Mouse (Mus musculus) olfactory bulb, adult 2 months (tissue): Measurements from ENCODE around the gene Pom121l2.

ENCODE experiments used
- CTCF ChIP-seq: fragments of 200-500 bp; IDR thresholded peaks from 2 replicates; pipeline ENCODE4 v1.5.1; 2012; ENCODE audit warnings: low read depth, mild to moderate bottlenecking, low read length, moderate library complexity; ENCODE audit not compliant: insufficient read depth
- POLR2A ChIP-seq: fragments of 200-500 bp; IDR thresholded peaks from 2 replicates; pipeline ENCODE4 v1.6.1; 2012; ENCODE audit warnings: mild to moderate bottlenecking, low read depth, low read length, moderate library complexity; ENCODE audit not compliant: insufficient read depth

GRCm38 (mm10) chr13:22008707-22009106, 27.7 kb downstream of the Pom121l2 start:
- TF ChIP-seq POLR2A = no peak
- no peak for TF ChIP-seq CTCF
